8 mouse cellular contexts compared by ENCODE assay signal in genomic region chr6:94717705-94718489, GRCm38 (mm10). TPM values are rescaled to one million over a fixed set of nuclear protein-coding genes. Genes with fewer than 3 reads are reported as not detected.
DNase-seq lines count a peak whose midpoint lies in the region; ATAC-seq and TF ChIP-seq lines count a peak whose summit lies in the region.

No protein-coding gene starts in this region.

- H3K4me3 ChIP-seq in kidney, embryonic 16.5 days (ENCODE audit: low read length), result no peak overlapping the region
- H3K4me3 ChIP-seq in myocyte, result no peak overlapping the region

- H3K9me3 ChIP-seq in kidney, embryonic 16.5 days (ENCODE audit: low read length), result no peaks in the 10 kb centered on the region

- H3K9ac ChIP-seq in kidney, embryonic 16.5 days (replicated peaks; ENCODE audit: low read length), result no peak overlapping the region

- H3K79me2 ChIP-seq in myocyte (ENCODE audit: control insufficient read depth, insufficient read depth), result no peaks in the 10 kb centered on the region

- H3K27me3 ChIP-seq in kidney, embryonic 16.5 days (ENCODE audit: insufficient read depth, low read length), result no peaks in the 10 kb centered on the region
- H3K27me3 ChIP-seq in myocyte (ENCODE audit: control insufficient read depth, insufficient read depth, insufficient read length), result no peaks in the 10 kb centered on the region

- TF ChIP-seq POLR2A in myocyte (IDR thresholded peaks at IDR 0.05; ENCODE audit: insufficient read length, low read depth), result no peak

- DNase-seq in adrenal gland, postnatal 14 days, result peak; percentile 65
- no peak for DNase-seq in adrenal gland, adult 2 months
- peak; percentile 11 for DNase-seq in right cerebral cortex, postnatal 4 days
- no peak for DNase-seq in right cerebral cortex, postnatal 14 days
- DNase-seq in thymus, postnatal 4 days, result no peak

- peak overlapping the region; percentile 67 for H3K27ac ChIP-seq in kidney, embryonic 16.5 days (ENCODE audit: low read length)

- no peaks in the 10 kb centered on the region for H3K36me3 ChIP-seq in kidney, embryonic 16.5 days (ENCODE audit: insufficient read depth, low read length)
- no peaks in the 10 kb centered on the region for H3K36me3 ChIP-seq in myocyte (ENCODE audit: control insufficient read depth, insufficient read depth)

- peak; percentile 85 for ATAC-seq in kidney, embryonic 16.5 days (ENCODE audit: low FRiP score, low TSS enrichment)
- ATAC-seq in monocyte, adult 5-6 weeks (replicated peaks; ENCODE audit: insufficient number of reproducible peaks, low FRiP score, low TSS enrichment, poor library complexity, severe bottlenecking), result no peak

- 48% methylated on average over 7 of the region's 7 CpGs for WGBS in kidney, embryonic 16.5 days

- peaks cover 10% of the 10 kb centered on the region for H3K4me1 ChIP-seq in kidney, embryonic 16.5 days (ENCODE audit: insufficient read depth, low read length)

- H3K4me2 ChIP-seq in kidney, embryonic 16.5 days (replicated peaks; ENCODE audit: low read depth, low read length), result no peak overlapping the region
- H3K4me2 ChIP-seq in myocyte (ENCODE audit: low read depth), result peak overlapping the region; percentile 4

- H3ac ChIP-seq in myocyte (ENCODE audit: control insufficient read depth, insufficient read length), result no peak overlapping the region

TF ChIP-seq in myocyte, 11 proteins besides CTCF, POLR2A, EP300 and RAD21:
- TF ChIP-seq TCF12 (IDR thresholded peaks at IDR 0.05; ENCODE audit: insufficient read depth, poor library complexity, severe bottlenecking) (no peak), CEBPB (IDR thresholded peaks at IDR 0.05; ENCODE audit: insufficient read depth, poor library complexity, severe bottlenecking) (no peak), E2F4 (IDR thresholded peaks at IDR 0.05; ENCODE audit: insufficient read depth) (no peak), MYOG (IDR thresholded peaks at IDR 0.05; ENCODE audit: control insufficient read depth in 1 of 3, insufficient read depth in 1 of 3, insufficient read length in 2 of 3, low read depth in 2 of 3) (no peak), POLR2AphosphoS2 (IDR thresholded peaks at IDR 0.05; ENCODE audit: insufficient read length, low read depth) (no peak), TCF3 (IDR thresholded peaks at IDR 0.05; ENCODE audit: insufficient read length, low read depth) (no peak), SRF (IDR thresholded peaks at IDR 0.05; ENCODE audit: control insufficient read depth, insufficient read length, low read depth) (no peak), MYOD1 (IDR thresholded peaks at IDR 0.05; ENCODE audit: control insufficient read depth in 1 of 3, insufficient read length in 2 of 3, low read depth in 2 of 3) (no peak), USF1 (IDR thresholded peaks at IDR 0.05; ENCODE audit: low read depth) (no peak), REST (IDR thresholded peaks at IDR 0.05; ENCODE audit: insufficient read depth, insufficient read length) (no peak), MAX (IDR thresholded peaks at IDR 0.05; ENCODE audit: low read depth) (no peak)

RNA-seq across cellular contexts. Expression of gene Lrig1, which starts 17.9 kb away (rescaled TPM):
- 18.5 and 19.1 TPM in 2 replicates for total RNA-seq in adrenal gland, postnatal 14 days (2021)
- 10 to 100 TPM in 1 of 2 experiments, 1 to 10 TPM in 1; 7.7 to 17.6 TPM for total RNA-seq in adrenal gland, adult 2 months (2021)
- polyA plus RNA-seq in adrenal gland, adult 2 months (2012; rRNA removed), result 11.0 and 12.4 TPM in 2 replicates
- 6.3 and 7.4 TPM in 2 replicates for polyA plus RNA-seq in kidney, embryonic 16.5 days (2015; fragmentation: Nextera tagmentation; extraction: Ambion mirVana)
- polyA plus RNA-seq in myocyte (2012; fragmentation: generic; extraction: Trizol), result 22.1 TPM
- 1.5 to 4.0 TPM (median 2.8 TPM) in 3 replicates for total RNA-seq in monocyte, adult 5-6 weeks (2017)

Comparison
In these comparisons a context has a peak if more than half of its experiments do, and no peak if none do; other contexts are left out.
1. DNase-seq: peak in adrenal gland, postnatal 14 days (single experiment) and right cerebral cortex, postnatal 4 days (single experiment); none in adrenal gland, adult 2 months (single experiment), right cerebral cortex, postnatal 14 days (single experiment) and thymus, postnatal 4 days (single experiment).